14 mouse cellular contexts compared by ENCODE assay signal in genomic region chr13:8631618-8632017, GRCm38 (mm10).
"Had no signal": no experiment of that assay in that cellular context is flagged by ENCODE, and none has a peak within 500 bp of the region (broad histone marks: within the 10 kb centered on the region; RNA-seq: fewer than 3 reads in every experiment).

No protein-coding gene starts in this region.

- ATAC-seq: hindbrain, postnatal 0 days; intestine, embryonic 16.5 days had no signal

- DNase-seq: gastrocnemius, postnatal 14 days; gastrocnemius, postnatal 36 days; heart, adult 18-20 months; heart, postnatal 14 days; heart, postnatal 36 days; kidney, adult 11 months; kidney, adult 2 months; kidney, adult 9 months; kidney, postnatal 10 days; kidney, postnatal 25 days; kidney, postnatal 4 days; liver had no signal
